Mouse (Mus musculus): ENCODE data around the gene Wfdc9. TPM values are rescaled to one million over a fixed set of nuclear protein-coding genes. Genes with fewer than 3 reads are reported as not detected.
"Not testable (repeated sequence)": the region's sequence is repeated elsewhere in the genome, so short reads cannot be mapped to it uniquely, and the experiment has no call there.

Wfdc9 gene
- total RNA-seq, 2 experiments from 2014 or later: not detected

DNA sequence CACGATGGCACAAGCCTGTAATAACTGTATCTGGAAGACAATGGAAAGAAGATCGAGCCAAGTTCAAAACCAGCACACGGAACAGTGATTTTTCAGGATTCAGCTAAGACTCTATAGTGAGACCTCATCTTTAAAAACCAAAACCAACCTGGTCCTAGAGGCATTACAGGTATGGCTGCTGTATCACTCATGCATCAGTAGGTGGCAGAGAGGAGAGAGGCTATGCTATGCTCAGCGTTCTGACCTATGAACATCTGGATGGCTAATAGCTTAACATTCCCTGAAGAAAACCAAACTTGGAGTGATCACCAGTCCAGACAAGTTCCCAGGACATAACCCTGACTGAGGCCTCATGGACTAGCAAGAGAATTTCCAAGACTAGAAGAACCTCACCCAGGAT, 34.6 kb downstream of the Wfdc9 start:
- no peak for ATAC-seq (replicated peaks; ENCODE audit: poor library complexity)

DNA sequence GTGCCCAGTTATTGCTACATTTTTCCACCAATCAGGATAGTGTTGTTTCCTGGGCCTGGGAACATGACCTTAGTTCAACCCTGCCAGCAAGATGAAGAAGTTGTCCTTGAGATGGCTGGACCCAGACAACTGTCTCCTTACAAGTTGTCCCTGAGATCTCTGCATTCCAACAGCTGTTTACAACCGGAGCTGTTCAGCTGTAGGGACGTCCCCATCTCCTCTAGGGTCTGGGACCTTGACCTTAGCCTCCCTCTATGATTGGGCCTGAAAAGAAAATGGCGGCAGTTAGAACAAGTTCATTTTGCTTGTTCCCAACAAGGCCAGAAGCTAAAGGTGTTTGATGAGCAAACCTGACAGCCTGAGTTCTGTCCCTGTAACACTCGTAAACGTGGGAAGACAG, 37.3 kb downstream of the Wfdc9 start:
- no peak for ATAC-seq (replicated peaks; ENCODE audit: poor library complexity)

DNA sequence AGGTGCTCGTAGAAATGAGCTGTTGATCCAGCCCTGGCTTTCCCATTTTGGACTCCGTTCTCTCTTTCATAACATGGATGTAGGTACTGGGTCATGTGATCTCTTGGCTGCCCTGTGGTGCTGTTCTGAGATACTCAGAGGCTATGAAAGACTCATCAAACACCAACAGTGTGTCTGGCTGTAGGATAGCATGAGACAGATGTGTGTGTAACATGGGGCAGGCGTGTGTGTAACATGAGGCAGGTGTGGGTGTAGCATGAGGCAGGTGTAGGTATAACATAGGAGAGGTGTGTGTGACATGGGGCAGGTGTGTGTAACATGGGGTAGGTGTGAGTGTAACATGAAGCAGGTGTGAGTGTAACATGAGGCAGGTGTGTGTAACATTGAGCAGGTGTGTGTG, 41.0 kb downstream of the Wfdc9 start:
- no peak for ATAC-seq (replicated peaks; ENCODE audit: poor library complexity)

DNA sequence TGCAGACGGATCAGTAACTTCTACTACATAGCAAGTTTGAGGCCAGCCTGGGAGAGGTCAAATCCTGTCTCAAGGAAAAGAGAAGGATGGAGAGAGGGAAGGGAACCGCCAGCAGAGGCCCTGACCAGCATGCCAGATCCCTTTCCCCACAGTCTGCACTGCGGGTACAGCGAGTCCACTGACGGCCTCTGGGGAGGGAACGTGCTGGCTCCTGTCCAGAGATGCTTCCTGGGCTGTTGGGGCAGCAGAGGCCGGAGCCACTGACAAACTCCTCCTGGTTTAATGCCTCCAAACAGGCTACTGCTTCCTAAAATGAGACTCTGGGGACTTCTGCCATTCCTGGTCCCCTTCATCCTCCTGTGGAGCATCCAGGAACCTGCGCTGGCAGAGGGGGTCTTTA, 42.9 kb downstream of the Wfdc9 start, which contains the start of the genes Wfdc6b and Wfdc8:
Gene Wfdc6b, plus strand, starts transcription at position 52 of the 400 bp plus-strand sequence.
Gene Wfdc8, minus strand, starts transcription at position 156 of the 400 bp plus-strand sequence.
- ATAC-seq (replicated peaks; ENCODE audit: poor library complexity): not testable (repeated sequence)

DNA sequence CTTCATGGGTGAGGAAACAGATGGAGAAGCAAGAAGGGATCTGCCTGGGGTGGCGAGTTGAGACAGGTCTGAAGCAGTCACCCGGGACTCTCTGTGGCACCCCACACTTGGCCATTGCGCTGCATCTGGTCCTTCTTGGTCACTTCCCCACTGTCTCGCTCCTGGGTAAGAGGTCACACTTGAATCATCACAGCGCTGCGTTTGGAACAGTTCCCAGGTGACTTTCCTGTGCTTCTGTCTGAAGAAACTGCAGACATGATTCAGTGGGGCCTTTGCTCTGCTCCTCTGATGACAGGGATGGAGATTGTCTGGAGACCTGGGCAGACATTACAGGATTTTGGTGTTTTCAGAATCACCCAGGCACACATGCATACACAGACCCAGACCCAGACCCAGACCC, 47.6 kb downstream of the Wfdc9 start:
- ATAC-seq (replicated peaks; ENCODE audit: poor library complexity): no peak

DNA sequence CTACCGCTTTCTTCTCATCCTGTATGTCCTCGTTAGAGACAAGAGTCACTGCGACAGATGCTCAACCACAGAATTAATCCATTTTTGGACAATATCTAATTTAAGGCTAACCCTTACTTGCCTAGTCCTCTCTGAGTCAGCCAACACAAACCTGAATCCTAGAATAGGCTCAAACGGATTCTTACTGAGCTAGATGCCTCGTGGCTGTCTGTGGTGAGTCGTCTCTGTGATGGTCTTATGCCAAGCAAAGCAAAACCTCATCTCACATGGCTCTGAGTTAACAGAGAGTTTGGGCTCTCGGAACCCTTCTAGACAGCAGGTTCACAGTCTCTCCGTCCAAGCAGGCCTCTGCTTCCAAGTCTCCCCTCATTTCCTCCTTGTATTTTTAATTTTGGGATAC, 52.0 kb downstream of the Wfdc9 start:
- ATAC-seq (replicated peaks; ENCODE audit: poor library complexity): no peak

DNA sequence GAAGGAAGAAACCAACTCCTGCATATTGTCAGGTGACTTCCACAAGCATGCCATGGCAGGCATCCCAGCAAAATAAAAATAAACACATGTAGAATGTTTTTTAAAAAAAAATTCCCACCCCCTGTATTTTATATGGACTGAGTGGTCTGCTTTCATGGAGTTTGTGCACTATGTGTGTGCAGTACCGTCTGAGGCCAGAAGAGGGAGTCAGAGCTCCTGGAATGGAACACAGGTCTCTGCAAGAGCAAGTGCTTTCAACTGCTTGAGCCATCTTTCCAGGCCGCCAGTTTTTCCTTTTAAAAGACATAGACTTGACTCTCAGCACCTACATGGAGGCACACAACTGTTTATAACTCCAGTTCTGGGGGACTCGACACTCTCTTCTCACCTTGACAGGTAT, 52.9 kb downstream of the Wfdc9 start:
- ATAC-seq (replicated peaks; ENCODE audit: poor library complexity): no peak

DNA sequence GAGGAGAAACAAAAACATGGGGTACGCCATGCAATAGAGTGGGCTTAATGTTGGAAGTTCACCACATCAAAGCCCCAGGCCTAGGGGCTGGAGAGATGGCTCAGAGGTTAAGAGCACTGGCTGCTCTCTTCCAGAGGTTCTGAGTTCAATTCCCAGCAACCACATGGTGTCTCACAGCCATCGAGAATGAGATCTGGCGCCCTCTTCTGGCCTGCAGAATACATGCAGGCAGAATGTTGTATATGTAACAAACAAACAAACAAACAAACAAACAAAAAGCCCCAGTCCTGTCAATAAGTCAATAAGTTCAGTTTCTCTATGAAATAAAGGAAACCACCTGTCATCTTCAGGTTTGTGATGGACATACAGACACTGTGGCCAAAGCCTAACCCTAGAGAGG, 56.2 kb downstream of the Wfdc9 start:
- ATAC-seq (replicated peaks; ENCODE audit: poor library complexity): 0 out of 2 replicates have a peak, but pooled peaks have one; percentile 17

Other genes starting within 250 kb of the Wfdc9 start
Only the 30 nearest of the 31 such genes appear.
- not detected in 2 replicates for gene Sdc4, start 212.7 kb downstream of the Wfdc9 start, total RNA-seq (2015)
- gene Sdc4, start 212.7 kb downstream of the Wfdc9 start, total RNA-seq (2017): 0.41 TPM in 1 of 2 replicates, not detected in the other
- gene Sys1, start 199.6 kb downstream of the Wfdc9 start, total RNA-seq (2015): 39.1 and 39.5 TPM in 2 replicates
- 11.2 and 20.0 TPM in 2 replicates for gene Sys1, start 199.6 kb downstream of the Wfdc9 start, total RNA-seq (2017)
- not detected in 2 replicates for gene Gm20458, start 195.6 kb downstream of the Wfdc9 start, total RNA-seq (2015)
- gene Gm20458, start 195.6 kb downstream of the Wfdc9 start, total RNA-seq (2017): not detected in 2 replicates
- gene Trp53tg5, start 182.9 kb downstream of the Wfdc9 start, total RNA-seq (2015): not detected in 2 replicates
- gene Trp53tg5, start 182.9 kb downstream of the Wfdc9 start, total RNA-seq (2017): not detected in 2 replicates
- 1.1 and 2.7 TPM in 2 replicates for gene Dbndd2, start 170.5 kb downstream of the Wfdc9 start, total RNA-seq (2015)
- gene Dbndd2, start 170.5 kb downstream of the Wfdc9 start, total RNA-seq (2017): 0.04 and 0.47 TPM in 2 replicates
- gene Pigt, start 159.1 kb downstream of the Wfdc9 start, total RNA-seq (2015): 75.1 and 80.0 TPM in 2 replicates
- gene Pigt, start 159.1 kb downstream of the Wfdc9 start, total RNA-seq (2017): 34.3 and 42.0 TPM in 2 replicates
- gene Wfdc2, start 94.2 kb downstream of the Wfdc9 start, total RNA-seq (2015): not detected in 2 replicates
- 1.8 TPM in 1 of 2 replicates, not detected in the other for gene Wfdc2, start 94.2 kb downstream of the Wfdc9 start, total RNA-seq (2017)
- gene Spint3, start 83.1 kb downstream of the Wfdc9 start, total RNA-seq (2015): not detected in 2 replicates
- not detected in 2 replicates for gene Spint3, start 83.1 kb downstream of the Wfdc9 start, total RNA-seq (2017)
- not detected in 2 replicates for gene Wfdc6a, start 71.1 kb downstream of the Wfdc9 start, total RNA-seq (2015)
- gene Wfdc6a, start 71.1 kb downstream of the Wfdc9 start, total RNA-seq (2017): not detected in 2 replicates
- gene Eppin, start 63.0 kb downstream of the Wfdc9 start, total RNA-seq (2015): not detected in 2 replicates
- gene Eppin, start 63.0 kb downstream of the Wfdc9 start, total RNA-seq (2017): not detected in 2 replicates
- gene Wfdc6b, start 43.1 kb downstream of the Wfdc9 start, total RNA-seq (2015): not detected in 2 replicates
- gene Wfdc6b, start 43.1 kb downstream of the Wfdc9 start, total RNA-seq (2017): not detected in 2 replicates
- not detected in 2 replicates for gene Wfdc8, start 43.0 kb downstream of the Wfdc9 start, total RNA-seq (2015)
- gene Wfdc8, start 43.0 kb downstream of the Wfdc9 start, total RNA-seq (2017): not detected in 2 replicates
- 0.56 TPM in 1 of 2 replicates, not detected in the other for gene Wfdc16, start 17.8 kb downstream of the Wfdc9 start, total RNA-seq (2015)
- gene Wfdc16, start 17.8 kb downstream of the Wfdc9 start, total RNA-seq (2017): 0.08 TPM in 1 of 2 replicates, not detected in the other
- not detected in 2 replicates for gene Wfdc10, start 537 bp downstream of the Wfdc9 start, total RNA-seq (2015)
- gene Wfdc10, start 537 bp downstream of the Wfdc9 start, total RNA-seq (2017): not detected in 2 replicates
- gene Wfdc11, start 17.5 kb upstream of the Wfdc9 start, total RNA-seq (2015): not detected in 2 replicates
- not detected in 2 replicates for gene Wfdc11, start 17.5 kb upstream of the Wfdc9 start, total RNA-seq (2017)
- gene Wfdc13, start 28.5 kb upstream of the Wfdc9 start, total RNA-seq (2015): not detected in 2 replicates
- gene Wfdc13, start 28.5 kb upstream of the Wfdc9 start, total RNA-seq (2017): not detected in 2 replicates
- gene Spint4, start 41.9 kb upstream of the Wfdc9 start, total RNA-seq (2015): not detected in 2 replicates
- gene Spint4, start 41.9 kb upstream of the Wfdc9 start, total RNA-seq (2017): not detected in 2 replicates
- gene Spint5, start 58.7 kb upstream of the Wfdc9 start, total RNA-seq (2015): not detected in 2 replicates
- gene Spint5, start 58.7 kb upstream of the Wfdc9 start, total RNA-seq (2017): not detected in 2 replicates
- gene Wfdc3, start 89.3 kb upstream of the Wfdc9 start, total RNA-seq (2015): 0.20 and 0.29 TPM in 2 replicates
- 0.41 TPM in 1 of 2 replicates, not detected in the other for gene Wfdc3, start 89.3 kb upstream of the Wfdc9 start, total RNA-seq (2017)
- 24.1 and 31.3 TPM in 2 replicates for gene Dnttip1, start 89.4 kb upstream of the Wfdc9 start, total RNA-seq (2015)
- gene Dnttip1, start 89.4 kb upstream of the Wfdc9 start, total RNA-seq (2017): 32.0 and 38.4 TPM in 2 replicates
- gene Ube2c, start 113.3 kb upstream of the Wfdc9 start, total RNA-seq (2015): 271 and 279 TPM in 2 replicates
- gene Ube2c, start 113.3 kb upstream of the Wfdc9 start, total RNA-seq (2017): 142 and 184 TPM in 2 replicates
- gene Tnnc2, start 123.4 kb upstream of the Wfdc9 start, total RNA-seq (2015): not detected in 2 replicates
- not detected in 2 replicates for gene Tnnc2, start 123.4 kb upstream of the Wfdc9 start, total RNA-seq (2017)
- gene Snx21, start 129.2 kb upstream of the Wfdc9 start, total RNA-seq (2015): 0.42 and 0.49 TPM in 2 replicates
- 0.37 and 0.88 TPM in 2 replicates for gene Snx21, start 129.2 kb upstream of the Wfdc9 start, total RNA-seq (2017)
- gene Acot8, start 148.3 kb upstream of the Wfdc9 start, total RNA-seq (2015): 13.2 and 14.2 TPM in 2 replicates
- 22.2 and 26.4 TPM in 2 replicates for gene Acot8, start 148.3 kb upstream of the Wfdc9 start, total RNA-seq (2017)
- gene Zswim3, start 148.5 kb upstream of the Wfdc9 start, total RNA-seq (2015): 4.3 and 6.7 TPM in 2 replicates
- 2.5 and 2.8 TPM in 2 replicates for gene Zswim3, start 148.5 kb upstream of the Wfdc9 start, total RNA-seq (2017)
- 6.3 and 9.0 TPM in 2 replicates for gene Zswim1, start 166.1 kb upstream of the Wfdc9 start, total RNA-seq (2015)
- gene Zswim1, start 166.1 kb upstream of the Wfdc9 start, total RNA-seq (2017): 3.1 and 4.4 TPM in 2 replicates
- not detected in 2 replicates for gene Spata25, start 172.0 kb upstream of the Wfdc9 start, total RNA-seq (2015)
- not detected in 2 replicates for gene Spata25, start 172.0 kb upstream of the Wfdc9 start, total RNA-seq (2017)
- 69.5 and 69.8 TPM in 2 replicates for gene Ctsa, start 176.3 kb upstream of the Wfdc9 start, total RNA-seq (2015)
- gene Ctsa, start 176.3 kb upstream of the Wfdc9 start, total RNA-seq (2017): 71.5 and 77.0 TPM in 2 replicates
- gene Neurl2, start 176.9 kb upstream of the Wfdc9 start, total RNA-seq (2015): 3.4 and 4.3 TPM in 2 replicates
- 0.57 and 1.9 TPM in 2 replicates for gene Neurl2, start 176.9 kb upstream of the Wfdc9 start, total RNA-seq (2017)
- gene Pltp, start 201.1 kb upstream of the Wfdc9 start, total RNA-seq (2015): 0.10 TPM in 1 of 2 replicates, not detected in the other
- gene Pltp, start 201.1 kb upstream of the Wfdc9 start, total RNA-seq (2017): not detected in 2 replicates

All from megakaryocyte progenitor cell, adult 5-6 weeks (primary cell).